Comparison of ENCODE assay signal across 27 mouse cellular contexts in genomic region chr5:139302101-139302500, GRCm38 (mm10). TPM values are rescaled to one million over a fixed set of nuclear protein-coding genes. Genes with fewer than 3 reads are reported as not detected.
DNase-seq lines count a peak whose midpoint lies in the region; ATAC-seq and TF ChIP-seq lines count a peak whose summit lies in the region.
"Had no signal": no experiment of that assay in that cellular context is flagged by ENCODE, and none has a peak within 500 bp of the region (broad histone marks: within the 10 kb centered on the region; RNA-seq: fewer than 3 reads in every experiment).

No protein-coding gene starts in this region.

- WGBS in forebrain, embryonic 16.5 days, result 85% methylated on average over 6 of the region's 6 CpGs
- 83% methylated on average over 6 of the region's 6 CpGs for WGBS in midbrain, embryonic 14.5 days

- no peaks in the 10 kb centered on the region for H3K27me3 ChIP-seq in CH12.LX (replicated peaks)
- no peaks in the 10 kb centered on the region for H3K27me3 ChIP-seq in forebrain, embryonic 16.5 days (replicated peaks; ENCODE audit: control insufficient read depth, insufficient read depth, low read length)
- H3K27me3 ChIP-seq in midbrain, embryonic 14.5 days (ENCODE audit: control insufficient read depth, insufficient read depth, low read length), result no peaks in the 10 kb centered on the region
- H3K27me3 ChIP-seq: embryonic facial prominence, embryonic 13.5 days; forebrain, embryonic 12.5 days; hindbrain, embryonic 12.5 days; Patski had no signal

- H3K4me2 ChIP-seq in CH12.LX (ENCODE audit: insufficient read depth, low read depth, poor library complexity, severe bottlenecking), result no peak overlapping the region
- H3K4me2 ChIP-seq in forebrain, embryonic 16.5 days (ENCODE audit: low read length), result no peak overlapping the region
- no peak overlapping the region for H3K4me2 ChIP-seq in midbrain, embryonic 14.5 days (ENCODE audit: low read length)
- H3K4me2 ChIP-seq: embryonic facial prominence, embryonic 13.5 days; forebrain, embryonic 12.5 days; hindbrain, embryonic 12.5 days had no signal

- peaks cover 10% of the 10 kb centered on the region for H3K9me3 ChIP-seq in CH12.LX (replicated peaks; ENCODE audit: low read length)
- no peaks in the 10 kb centered on the region for H3K9me3 ChIP-seq in forebrain, embryonic 16.5 days (ENCODE audit: control insufficient read depth, low read length)
- no peaks in the 10 kb centered on the region for H3K9me3 ChIP-seq in midbrain, embryonic 14.5 days (ENCODE audit: control insufficient read depth, low read length)
- H3K9me3 ChIP-seq: embryonic facial prominence, embryonic 13.5 days; forebrain, embryonic 12.5 days; heart, embryonic 10.5 days; hindbrain, embryonic 12.5 days had no signal

- H3K27ac ChIP-seq in CH12.LX (ENCODE audit: insufficient read depth, low read depth), result peak overlapping the region; percentile 32
- no peak overlapping the region for H3K27ac ChIP-seq in forebrain, embryonic 16.5 days (ENCODE audit: low read length)
- H3K27ac ChIP-seq in midbrain, embryonic 14.5 days (replicated peaks; ENCODE audit: low read depth, low read length), result no peak overlapping the region
- H3K27ac ChIP-seq: embryonic facial prominence, embryonic 13.5 days; forebrain, embryonic 12.5 days; heart, embryonic 10.5 days; hindbrain, embryonic 12.5 days had no signal

- dilution Hi-C loops in CH12.LX (cut with MboI; ENCODE audit: extremely low pct_ligation_motif_present, extremely low pct_unique_long_range_greater_than_20kb, low sequenced_read_pairs), result no loop called here

- peak; percentile 72 for ATAC-seq in frontal cortex, adult (ENCODE audit: low TSS enrichment)
- no peak for ATAC-seq in forebrain, embryonic 16.5 days
- no peak for ATAC-seq in midbrain, embryonic 14.5 days (ENCODE audit: low FRiP score, low TSS enrichment)
- ATAC-seq: activated CD4-positive, CD25-positive, alpha-beta regulatory T cell, adult 4 months; forebrain, postnatal 0 days; hindbrain, embryonic 16.5 days; Patski had no signal

- no peak overlapping the region for H3K9ac ChIP-seq in CH12.LX (ENCODE audit: insufficient read depth, low read depth)
- no peak overlapping the region for H3K9ac ChIP-seq in forebrain, embryonic 16.5 days (replicated peaks; ENCODE audit: low read depth, low read length)
- H3K9ac ChIP-seq in midbrain, embryonic 14.5 days (replicated peaks; ENCODE audit: low read length), result no peak overlapping the region
- H3K9ac ChIP-seq: embryonic facial prominence, embryonic 13.5 days; forebrain, embryonic 12.5 days; forebrain, postnatal 0 days; hindbrain, embryonic 12.5 days had no signal

- TF ChIP-seq POLR2A in CH12.LX (IDR thresholded peaks at IDR 0.05; ENCODE audit: low read depth, low read length), result no peak

- TF ChIP-seq CTCF in CH12.LX (conservative IDR thresholded peaks at IDR 0.05 in 1 of 2, IDR thresholded peaks at IDR 0.05 in 1 of 2; ENCODE audit: low read depth in 2 of 2, low read length in 2 of 2), result no peak

- peaks cover 52 to 90% of the 10 kb centered on the region in 2 experiments for H3K4me1 ChIP-seq in CH12.LX (ENCODE audit: control insufficient read depth in 1 of 2, insufficient read depth in 2 of 2)
- H3K4me1 ChIP-seq in forebrain, embryonic 16.5 days (replicated peaks; ENCODE audit: control insufficient read depth, insufficient read depth, low read length), result no peaks in the 10 kb centered on the region
- no peaks in the 10 kb centered on the region for H3K4me1 ChIP-seq in midbrain, embryonic 14.5 days (ENCODE audit: control insufficient read depth, insufficient read depth, low read length)
- H3K4me1 ChIP-seq: embryonic facial prominence, embryonic 13.5 days; forebrain, embryonic 12.5 days; hindbrain, embryonic 12.5 days had no signal

- no peak overlapping the region for H3K4me3 ChIP-seq in CH12.LX (replicated peaks in 1 of 3; ENCODE audit: low read depth in 2 of 3, low read length in 2 of 3, poor library complexity in 1 of 3)
- no peak overlapping the region for H3K4me3 ChIP-seq in forebrain, embryonic 16.5 days (replicated peaks; ENCODE audit: low read length)
- no peak overlapping the region for H3K4me3 ChIP-seq in midbrain, embryonic 14.5 days (replicated peaks; ENCODE audit: low read depth, low read length)
- H3K4me3 ChIP-seq: embryonic facial prominence, embryonic 13.5 days; forebrain, embryonic 12.5 days; heart, embryonic 10.5 days; hindbrain, embryonic 12.5 days had no signal

- H3K79me2 ChIP-seq in CH12.LX (replicated peaks; ENCODE audit: control insufficient read depth, extremely low read depth, insufficient read depth, poor library complexity, severe bottlenecking), result no peaks in the 10 kb centered on the region

- in situ Hi-C loops in CH12.LX (cut with MboI; ENCODE audit: low pct_ligation_motif_present, low pct_unique_long_range_greater_than_20kb, low sequenced_read_pairs), result no loop called here

- no peak for DNase-seq in frontal cortex, postnatal 14 days (ENCODE audit: low spot score in 2 of 2)
- DNase-seq in layer of hippocampus, adult 8-10 months (ENCODE audit: low spot score in 2 of 2), result peak; percentile 57 to 65
- no peak for DNase-seq in layer of hippocampus, adult 9-10 months (ENCODE audit: low spot score)
- no peak for DNase-seq in CH12.LX (ENCODE audit: extremely low read depth)
- peak; percentile 43 for DNase-seq in induced T-regulatory cell, adult 2 months (ENCODE audit: low read depth)
- DNase-seq in midbrain, embryonic 14.5 days, result no peak
- DNase-seq: adrenal gland, adult 2 months; adrenal gland, postnatal 25 days; cerebellum, adult 8-10 months; cerebellum, postnatal 25 days; forebrain, postnatal 0 days; gastrocnemius, postnatal 36 days; heart, adult 18-20 months; heart, postnatal 10 days; heart, postnatal 4 days had no signal

- TF ChIP-seq EP300 in CH12.LX (IDR thresholded peaks at IDR 0.05; ENCODE audit: low read length), result no peak

- peaks cover 18 to 41% of the 10 kb centered on the region in 2 experiments for H3K36me3 ChIP-seq in CH12.LX (replicated peaks in 1 of 2; ENCODE audit: control insufficient read depth in 1 of 2, insufficient read depth in 1 of 2, low read length in 1 of 2)
- H3K36me3 ChIP-seq in forebrain, embryonic 16.5 days (ENCODE audit: control insufficient read depth, insufficient read depth), result no peaks in the 10 kb centered on the region
- no peaks in the 10 kb centered on the region for H3K36me3 ChIP-seq in midbrain, embryonic 14.5 days (ENCODE audit: control insufficient read depth, insufficient read depth, low read length)
- H3K36me3 ChIP-seq: embryonic facial prominence, embryonic 13.5 days; forebrain, embryonic 12.5 days; heart, embryonic 10.5 days; hindbrain, embryonic 12.5 days had no signal

- TF ChIP-seq RAD21 in CH12.LX (IDR thresholded peaks at IDR 0.05; ENCODE audit: low read depth, low read length), result no peak

TF ChIP-seq in CH12.LX, 34 proteins besides CTCF, POLR2A, EP300 and RAD21:
- no peak for TF ChIP-seq NELFE (IDR thresholded peaks at IDR 0.05; ENCODE audit: low read depth, low read length)
- TF ChIP-seq USF1 (IDR thresholded peaks at IDR 0.05; ENCODE audit: low read depth, low read length), result no peak
- no peak for TF ChIP-seq ZNF384 (IDR thresholded peaks at IDR 0.05; ENCODE audit: low read depth, low read length)
- no peak for TF ChIP-seq E2F4 (IDR thresholded peaks at IDR 0.05; ENCODE audit: insufficient replicate concordance, low read depth, low read length)
- no peak for TF ChIP-seq RCOR1 (conservative IDR thresholded peaks at IDR 0.05; ENCODE audit: low read depth, low read length)
- TF ChIP-seq PAX5 (IDR thresholded peaks at IDR 0.05; ENCODE audit: low read length), result no peak

RNA-seq across cellular contexts. Expression of gene Adap1, which starts 23.3 kb away (rescaled TPM):
- total RNA-seq in layer of hippocampus, adult 8-10 months (2022), result 100 to 1,000 TPM; 148 to 186 (median 164) TPM
- total RNA-seq in CH12.LX (2012; rRNA removed), result 73.2 and 93.9 TPM in 2 replicates
- total RNA-seq in CH12.LX (2014; rRNA removed), result 53.9 and 55.3 TPM in 2 replicates
- polyA plus RNA-seq in CH12.LX (2012; ENCODE audit: insufficient read length, low read depth), result 61.8 and 70.7 TPM in 2 replicates
- 21.5 and 35.5 TPM in 2 replicates for polyA plus RNA-seq in forebrain, embryonic 16.5 days (2015; fragmentation: Nextera tagmentation; extraction: Ambion mirVana)
- polyA plus RNA-seq in midbrain, embryonic 14.5 days (2014; fragmentation: Nextera tagmentation; extraction: Ambion mirVana), result 38.6 and 64.0 TPM in 2 replicates

RNA-seq across cellular contexts. Expression of gene Cox19, which starts 49.1 kb away (rescaled TPM):
- total RNA-seq in layer of hippocampus, adult 8-10 months (2022), result 10 to 100 TPM; 59.0 to 75.5 (median 67.5) TPM
- total RNA-seq in CH12.LX (2012; rRNA removed), result 30.1 and 38.8 TPM in 2 replicates
- total RNA-seq in CH12.LX (2014; rRNA removed), result 32.1 and 32.3 TPM in 2 replicates
- 70.1 and 74.0 TPM in 2 replicates for polyA plus RNA-seq in CH12.LX (2012; ENCODE audit: insufficient read length, low read depth)
- 90.6 and 97.9 TPM in 2 replicates for polyA plus RNA-seq in forebrain, embryonic 16.5 days (2015; fragmentation: Nextera tagmentation; extraction: Ambion mirVana)
- polyA plus RNA-seq in midbrain, embryonic 14.5 days (2014; fragmentation: Nextera tagmentation; extraction: Ambion mirVana), result 129 and 130 TPM in 2 replicates

RNA-seq across cellular contexts. Expression of gene Get4, which starts 50.0 kb away (rescaled TPM):
- 10 to 100 TPM; 47.8 to 56.9 (median 50.8) TPM for total RNA-seq in layer of hippocampus, adult 8-10 months (2022)
- 91.4 and 93.9 TPM in 2 replicates for total RNA-seq in CH12.LX (2012; rRNA removed)
- 96.4 and 103 TPM in 2 replicates for total RNA-seq in CH12.LX (2014; rRNA removed)
- polyA plus RNA-seq in CH12.LX (2012; ENCODE audit: insufficient read length, low read depth), result 140 and 164 TPM in 2 replicates
- 133 and 135 TPM in 2 replicates for polyA plus RNA-seq in forebrain, embryonic 16.5 days (2015; fragmentation: Nextera tagmentation; extraction: Ambion mirVana)
- 113 and 119 TPM in 2 replicates for polyA plus RNA-seq in midbrain, embryonic 14.5 days (2014; fragmentation: Nextera tagmentation; extraction: Ambion mirVana)

RNA-seq across cellular contexts. Expression of gene Cyp2w1, which starts 50.3 kb away (rescaled TPM):
- not detected for total RNA-seq in layer of hippocampus, adult 8-10 months (2022)
- total RNA-seq in CH12.LX (2012; rRNA removed) (not detected in 2 replicates), CH12.LX (2014; rRNA removed) (not detected in 2 replicates)
- polyA plus RNA-seq in CH12.LX (2012; ENCODE audit: insufficient read length, low read depth), result not detected in 2 replicates
- polyA plus RNA-seq in forebrain, embryonic 16.5 days (2015; fragmentation: Nextera tagmentation; extraction: Ambion mirVana), result not detected in 2 replicates
- not detected in 2 replicates for polyA plus RNA-seq in midbrain, embryonic 14.5 days (2014; fragmentation: Nextera tagmentation; extraction: Ambion mirVana)
- total RNA-seq: adrenal gland, adult 2 months; adrenal gland, postnatal 25 days; forebrain, postnatal 0 days; gastrocnemius, adult 8-10 months; gastrocnemius, postnatal 36 days; heart, adult 18-20 months; heart, postnatal 10 days; heart, postnatal 4 days had no signal
- polyA plus RNA-seq: activated CD4-positive, CD25-positive, alpha-beta regulatory T cell, adult 4 months; adrenal gland, adult 2 months; C2C12; forebrain, postnatal 0 days; heart, embryonic 10.5 days; heart, embryonic 14.5 days; hindbrain, embryonic 16.5 days; Patski had no signal

Comparison
In these comparisons a context has a peak if more than half of its experiments do, and no peak if none do; other contexts are left out.
1. DNase-seq: peak in layer of hippocampus, adult 8-10 months (2 of 2) and induced T-regulatory cell, adult 2 months (single experiment); none in frontal cortex, postnatal 14 days (0 of 2), layer of hippocampus, adult 9-10 months (single experiment), CH12.LX (single experiment) and midbrain, embryonic 14.5 days (single experiment).